Mouse (Mus musculus): Measurements from ENCODE around the gene Lrrc25. TPM values are rescaled to one million over a fixed set of nuclear protein-coding genes. Genes with fewer than 3 reads are reported as not detected.

Gene Lrrc25
- polyA plus RNA-seq, 1 experiment from 2014 or later, result 2.5 TPM

DNA sequence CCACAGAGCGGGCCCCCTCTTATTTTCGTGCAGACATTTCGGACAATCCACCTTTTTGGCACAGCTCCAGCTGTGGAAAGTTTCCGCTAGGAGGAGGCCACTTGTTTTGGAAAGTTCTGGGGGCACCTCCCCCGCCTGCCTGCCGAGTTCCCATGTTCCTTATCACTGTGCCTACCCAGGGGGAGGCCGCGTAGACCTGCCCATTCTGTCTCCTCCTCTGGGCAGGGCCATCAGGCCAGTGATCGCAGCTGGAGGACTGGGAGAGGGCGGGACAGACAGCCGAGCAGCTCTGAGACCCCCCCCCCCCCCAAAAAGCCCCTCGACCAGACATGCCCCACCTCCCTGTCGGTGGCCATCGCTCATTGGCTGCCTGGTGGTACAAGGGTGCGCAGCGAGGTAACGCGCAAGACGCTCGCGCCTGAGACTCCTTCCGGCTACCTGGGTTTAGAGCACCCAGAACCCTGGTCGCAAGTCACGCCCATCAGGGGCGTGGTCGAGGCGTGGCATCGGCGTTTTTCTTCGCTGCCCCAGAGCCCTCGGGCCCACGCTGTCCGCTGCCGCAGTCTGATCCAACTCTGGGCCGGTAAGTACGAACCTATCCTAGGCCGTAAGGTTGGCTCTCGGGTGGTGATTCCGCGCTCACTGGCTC, 21.9 kb upstream of the Lrrc25 start, which contains the start of gene Isyna1:
Isyna1 (plus strand) TSS at position 413 of the 649 bp plus-strand sequence.
- H3K9ac ChIP-seq, result peak within 1 kb of the TSS; percentile 69
- under 1% methylated on average over 38 of the region's 40 CpGs for WGBS
- H3K4me3 ChIP-seq (replicated peaks), result peak within 1 kb of the TSS; percentile 75
- peak within 1 kb of the TSS; percentile 97 for H3K4me2 ChIP-seq
- H3K27ac ChIP-seq, result peak within 1 kb of the TSS; percentile 92
- no peaks in the 10 kb centered on the region for H3K9me3 ChIP-seq (replicated peaks)
- H3K4me1 ChIP-seq, result peaks cover 63% of the 10 kb centered on the region
- peaks cover 56% of the 10 kb centered on the region for H3K36me3 ChIP-seq
- peak; percentile 90 for ATAC-seq (replicated peaks; ENCODE audit: low FRiP score)
- H3K27me3 ChIP-seq, result no peaks in the 10 kb centered on the region

- peak; percentile 19 for ATAC-seq (replicated peaks; ENCODE audit: low FRiP score)
Observed at GRCm38 (mm10) chr8:70594621-70595564, 21.1 kb upstream of the Lrrc25 start.

DNA sequence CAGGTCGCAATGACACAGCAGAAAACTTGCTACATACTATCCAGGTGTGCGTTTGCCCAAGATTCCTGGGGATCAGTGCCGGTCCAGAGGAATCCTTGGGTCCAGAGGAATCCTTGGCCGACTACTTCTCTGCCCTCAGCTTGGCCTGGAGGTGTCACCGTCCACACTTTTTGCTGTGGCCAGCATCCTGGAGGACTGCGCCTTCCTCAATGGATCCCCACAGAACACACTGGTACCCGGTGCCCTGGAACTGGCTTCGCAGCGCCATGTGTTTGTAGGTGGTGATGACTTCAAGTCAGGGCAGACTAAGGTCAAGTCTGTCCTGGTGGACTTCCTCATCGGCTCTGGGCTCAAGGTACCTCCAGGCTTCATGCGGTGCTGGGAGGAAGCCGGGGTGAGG, 20.1 kb upstream of the Lrrc25 start:
- Histone ChIP-seq H3K4me3 (replicated peaks) (peak overlapping the region; percentile 75), H3K36me3 (peaks cover 46% of the 10 kb centered on the region), H3K4me1 (peaks cover 80% of the 10 kb centered on the region), H3K27ac (no peak overlapping the region), H3K9ac (no peak overlapping the region), H3K4me2 (peak overlapping the region; percentile 97), H3K27me3 (no peaks in the 10 kb centered on the region), H3K9me3 (replicated peaks) (no peaks in the 10 kb centered on the region)
- WGBS, result 94% methylated on average over 12 of the region's 12 CpGs
- no peak for ATAC-seq (replicated peaks; ENCODE audit: low FRiP score)

More at GRCm38 (mm10) chr8:70594621-70595564, 21.1 kb upstream of the Lrrc25 start:
- Histone ChIP-seq H3K4me1 (peaks cover 71% of the 10 kb centered on the region), H3K9ac (peak overlapping the region; percentile 69), H3K9me3 (replicated peaks) (no peaks in the 10 kb centered on the region), H3K4me2 (peak overlapping the region; percentile 97), H3K27ac (peak overlapping the region; percentile 92), H3K4me3 (replicated peaks) (peak overlapping the region; percentile 75), H3K27me3 (no peaks in the 10 kb centered on the region), H3K36me3 (peaks cover 52% of the 10 kb centered on the region)
- whole genome bisulfite sequencing, result 8% methylated on average over 82 of the region's 82 CpGs

DNA sequence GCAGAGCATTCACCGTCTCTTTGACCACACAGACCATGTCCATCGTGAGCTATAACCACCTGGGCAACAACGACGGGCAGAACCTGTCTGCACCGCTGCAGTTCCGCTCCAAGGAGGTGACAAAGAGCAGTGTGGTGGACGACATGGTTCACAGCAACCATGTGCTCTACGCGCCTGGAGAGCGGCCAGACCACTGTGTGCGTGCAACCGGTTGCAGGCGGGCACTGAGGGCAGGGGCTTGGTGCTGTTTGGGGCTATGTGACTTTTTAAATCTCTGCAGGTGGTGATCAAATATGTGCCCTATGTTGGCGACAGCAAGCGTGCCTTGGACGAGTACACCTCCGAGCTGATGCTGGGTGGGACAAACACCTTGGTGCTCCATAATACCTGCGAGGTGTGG, 19.7 kb upstream of the Lrrc25 start:
- Histone ChIP-seq H3K27me3 (no peaks in the 10 kb centered on the region), H3K36me3 (peaks cover 43% of the 10 kb centered on the region), H3K4me2 (no peak overlapping the region), H3K4me3 (replicated peaks) (no peak overlapping the region), H3K9me3 (replicated peaks) (no peaks in the 10 kb centered on the region), H3K9ac (no peak overlapping the region), H3K4me1 (peaks cover 84% of the 10 kb centered on the region), H3K27ac (no peak overlapping the region)
- 87% methylated on average over 18 of the region's 18 CpGs for WGBS
- ATAC-seq (replicated peaks; ENCODE audit: low FRiP score), result no peak

DNA sequence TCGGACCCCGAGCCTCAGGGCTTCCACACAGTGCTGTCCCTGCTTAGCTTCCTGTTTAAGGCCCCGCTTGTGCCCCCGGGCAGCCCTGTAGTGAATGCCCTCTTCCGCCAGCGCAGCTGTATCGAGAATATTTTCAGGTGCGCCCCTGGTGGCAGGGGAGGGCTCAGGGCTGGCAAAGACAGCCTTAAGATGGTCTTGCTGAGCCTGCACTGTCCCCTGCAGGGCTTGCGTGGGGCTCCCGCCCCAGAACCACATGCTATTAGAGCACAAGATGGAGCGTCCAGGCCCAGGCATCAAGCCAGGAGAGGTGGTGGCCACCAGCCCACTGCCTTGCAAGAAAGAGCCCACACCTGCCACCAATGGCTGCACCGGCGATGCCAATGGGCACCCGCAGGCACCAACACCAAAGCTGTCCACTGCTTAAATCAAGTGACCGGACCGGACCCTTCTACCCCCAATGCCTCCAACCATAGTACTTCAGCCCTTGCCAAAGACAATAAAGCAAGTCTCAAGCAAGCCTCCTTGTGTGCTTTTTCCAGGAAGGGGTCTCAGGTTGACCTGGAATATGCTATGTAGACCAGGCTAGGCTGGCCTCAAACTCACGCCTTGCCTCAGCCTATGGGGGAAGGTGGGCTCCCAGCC, 19.1 kb upstream of the Lrrc25 start:
- 84% methylated on average over 17 of the region's 17 CpGs for WGBS
- Histone ChIP-seq H3K4me2 (peak overlapping the region; percentile 80), H3K4me3 (replicated peaks) (0 out of 2 replicates have a peak overlapping the region, but pooled peaks have one; percentile 47), H3K27ac (no peak overlapping the region), H3K9ac (no peak overlapping the region), H3K27me3 (no peaks in the 10 kb centered on the region), H3K9me3 (replicated peaks) (no peaks in the 10 kb centered on the region), H3K4me1 (peaks cover 91% of the 10 kb centered on the region), H3K36me3 (peaks cover 39% of the 10 kb centered on the region)
- no peak for ATAC-seq (replicated peaks; ENCODE audit: low FRiP score)

- WGBS, result 18% methylated on average over 62 of the region's 68 CpGs
- peak overlapping the region; percentile 51 for H3K27ac ChIP-seq
- ATAC-seq (replicated peaks; ENCODE audit: low FRiP score), result no peak
- peak overlapping the region; percentile 80 for H3K4me2 ChIP-seq
- no peaks in the 10 kb centered on the region for H3K27me3 ChIP-seq
- H3K4me3 ChIP-seq (replicated peaks), result peak overlapping the region; percentile 47
- H3K36me3 ChIP-seq, result peaks cover 40% of the 10 kb centered on the region
- H3K9me3 ChIP-seq (replicated peaks), result no peaks in the 10 kb centered on the region
- peaks cover 88% of the 10 kb centered on the region for H3K4me1 ChIP-seq
- peak overlapping the region; percentile 59 for H3K9ac ChIP-seq
Observed at GRCm38 (mm10) chr8:70597417-70598272, 18.3 kb upstream of the Lrrc25 start.

- Histone ChIP-seq H3K36me3 (peaks cover 46% of the 10 kb centered on the region), H3K27ac (peak overlapping the region; percentile 51), H3K27me3 (no peaks in the 10 kb centered on the region), H3K4me2 (peak overlapping the region; percentile 80), H3K9me3 (replicated peaks) (no peaks in the 10 kb centered on the region), H3K4me3 (replicated peaks) (peak overlapping the region; percentile 47), H3K4me1 (peaks cover 82% of the 10 kb centered on the region), H3K9ac (peak overlapping the region; percentile 59)
- 3% methylated on average over 29 of the region's 29 CpGs for WGBS
- peak; percentile 23; the same call in 1 of the 2 replicates for ATAC-seq (replicated peaks; ENCODE audit: low FRiP score)
Observed at GRCm38 (mm10) chr8:70598283-70598682, 17.7 kb upstream of the Lrrc25 start.

DNA sequence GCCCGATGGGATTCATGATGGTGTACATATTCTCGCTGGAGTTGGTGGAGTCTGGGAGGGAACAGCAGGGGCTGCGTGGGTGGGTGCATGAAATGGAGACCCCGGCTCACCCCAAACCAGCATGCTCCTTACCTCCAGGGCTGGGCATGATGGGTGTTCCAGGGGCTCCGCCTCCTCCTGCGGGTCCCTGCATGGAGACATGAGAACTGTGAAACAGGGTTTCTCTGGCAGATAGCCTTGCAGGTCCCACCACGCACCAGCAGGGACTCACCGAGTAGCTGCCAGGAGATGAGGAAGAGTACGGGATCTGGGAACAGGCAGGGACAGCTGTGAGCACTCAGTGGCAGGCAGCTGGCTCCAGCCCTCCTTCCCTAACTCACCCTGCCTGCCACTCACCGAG, 17.2 kb upstream of the Lrrc25 start:
- peaks cover 77% of the 10 kb centered on the region for H3K4me1 ChIP-seq
- peak overlapping the region; percentile 80 for H3K4me2 ChIP-seq
- H3K4me3 ChIP-seq (replicated peaks), result peak overlapping the region; percentile 47
- WGBS, result 16% methylated on average over 10 of the region's 10 CpGs
- H3K27ac ChIP-seq, result peak overlapping the region; percentile 51
- H3K9me3 ChIP-seq (replicated peaks), result no peaks in the 10 kb centered on the region
- H3K36me3 ChIP-seq, result peaks cover 46% of the 10 kb centered on the region
- ATAC-seq (replicated peaks; ENCODE audit: low FRiP score), result peak; percentile 1; the same call in 1 of the 2 replicates
- H3K9ac ChIP-seq, result peak overlapping the region; percentile 59; the same call in 1 of the 2 replicates
- no peaks in the 10 kb centered on the region for H3K27me3 ChIP-seq

- 74% methylated on average over 12 of the region's 12 CpGs for WGBS
- H3K4me2 ChIP-seq, result no peak overlapping the region
- H3K9ac ChIP-seq, result no peak overlapping the region
- no peak overlapping the region for H3K4me3 ChIP-seq (replicated peaks)
- H3K9me3 ChIP-seq (replicated peaks), result no peaks in the 10 kb centered on the region
- H3K36me3 ChIP-seq, result peaks cover 46% of the 10 kb centered on the region
- no peak for ATAC-seq (replicated peaks; ENCODE audit: low FRiP score)
- no peaks in the 10 kb centered on the region for H3K27me3 ChIP-seq
- H3K27ac ChIP-seq, result peak overlapping the region; percentile 86
- peaks cover 81% of the 10 kb centered on the region for H3K4me1 ChIP-seq
Observed at GRCm38 (mm10) chr8:70599507-70600290, 16.3 kb upstream of the Lrrc25 start.

DNA sequence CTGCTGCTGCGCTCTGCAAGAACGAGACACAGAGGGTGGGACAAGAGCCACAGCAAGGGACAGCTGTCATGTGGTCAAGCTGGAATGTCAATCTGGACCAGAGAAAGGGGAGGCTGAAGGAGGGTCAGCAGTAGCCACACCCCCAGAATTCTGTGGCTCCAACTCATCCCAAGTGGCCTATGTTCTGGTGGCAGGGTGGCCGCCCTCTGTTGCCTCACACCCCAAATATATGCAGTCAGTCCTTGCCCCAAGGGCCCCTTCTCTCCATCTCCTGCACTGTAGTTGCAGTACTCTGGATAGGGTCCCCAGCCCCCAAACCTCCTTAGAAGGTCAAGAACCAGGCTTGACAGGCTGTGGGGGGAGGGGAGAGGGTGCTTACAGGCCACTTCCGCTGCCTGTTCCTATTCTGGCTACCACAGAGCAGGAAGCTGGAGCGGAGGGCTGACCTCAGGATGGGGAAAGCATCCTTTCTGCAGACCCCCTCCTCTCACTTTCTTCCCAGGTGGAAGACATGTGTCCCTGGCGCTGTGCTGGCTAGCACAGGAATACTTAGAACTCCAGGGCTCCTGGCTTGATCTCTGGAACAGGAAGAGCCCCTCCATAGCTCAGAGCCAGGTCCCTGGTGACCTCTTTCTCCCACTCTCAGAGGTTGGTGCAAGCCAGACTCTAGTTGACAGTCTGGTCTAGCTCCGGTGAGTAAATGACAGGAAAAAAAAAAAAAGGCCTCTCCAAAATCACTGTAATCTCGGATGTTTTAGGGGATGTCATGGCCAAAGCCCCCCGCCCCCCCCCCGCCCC, 15.3 kb upstream of the Lrrc25 start:
- peak overlapping the region; percentile 86 for H3K27ac ChIP-seq
- no peaks in the 10 kb centered on the region for H3K9me3 ChIP-seq (replicated peaks)
- H3K4me2 ChIP-seq, result peak overlapping the region; percentile 55
- peak overlapping the region; percentile 18 for H3K4me3 ChIP-seq (replicated peaks)
- 0 out of 2 replicates have a peak, but pooled peaks have one; percentile 3 for ATAC-seq (replicated peaks; ENCODE audit: low FRiP score)
- H3K9ac ChIP-seq, result 0 out of 2 replicates have a peak overlapping the region, but pooled peaks have one; percentile 28
- peaks cover 42% of the 10 kb centered on the region for H3K36me3 ChIP-seq
- peaks cover 78% of the 10 kb centered on the region for H3K4me1 ChIP-seq
- H3K27me3 ChIP-seq, result no peaks in the 10 kb centered on the region
- 23% methylated on average over 10 of the region's 10 CpGs for WGBS

Measured in kidney, embryonic 15.5 days (tissue).